Mouse (Mus musculus): Measurements from ENCODE around the gene Klc4. TPM values are rescaled to one million over a fixed set of nuclear protein-coding genes. Genes with fewer than 3 reads are reported as not detected.
A peak's percentile ranks its signal among the peaks of the same experiment; 100 is the strongest.

Gene Klc4
- total and polyA plus RNA-seq, 3 experiments = 5.4 to 9.5 TPM; not detected in 1

- no peak for TF ChIP-seq RAD21 (IDR thresholded peaks at IDR 0.05; ENCODE audit: low read depth, low read length)
- peak; percentile 37; the same call in 1 of the 2 replicates for TF ChIP-seq BHLHE40 (IDR thresholded peaks at IDR 0.05; ENCODE audit: borderline replicate concordance, low read depth, low read length)
- no peak for TF ChIP-seq CHD1 (IDR thresholded peaks at IDR 0.05; ENCODE audit: low read depth, low read length)
- peak; percentile 77 for TF ChIP-seq GABPA (IDR thresholded peaks at IDR 0.05; ENCODE audit: low read depth, low read length)
- no peak for TF ChIP-seq ZKSCAN1 (IDR thresholded peaks at IDR 0.05; ENCODE audit: low read depth, low read length)
Measured at GRCm38 (mm10) chr17:46645561-46646321, at the start of gene Klc4, which contains the start of gene Mrpl2 (continued).

DNA sequence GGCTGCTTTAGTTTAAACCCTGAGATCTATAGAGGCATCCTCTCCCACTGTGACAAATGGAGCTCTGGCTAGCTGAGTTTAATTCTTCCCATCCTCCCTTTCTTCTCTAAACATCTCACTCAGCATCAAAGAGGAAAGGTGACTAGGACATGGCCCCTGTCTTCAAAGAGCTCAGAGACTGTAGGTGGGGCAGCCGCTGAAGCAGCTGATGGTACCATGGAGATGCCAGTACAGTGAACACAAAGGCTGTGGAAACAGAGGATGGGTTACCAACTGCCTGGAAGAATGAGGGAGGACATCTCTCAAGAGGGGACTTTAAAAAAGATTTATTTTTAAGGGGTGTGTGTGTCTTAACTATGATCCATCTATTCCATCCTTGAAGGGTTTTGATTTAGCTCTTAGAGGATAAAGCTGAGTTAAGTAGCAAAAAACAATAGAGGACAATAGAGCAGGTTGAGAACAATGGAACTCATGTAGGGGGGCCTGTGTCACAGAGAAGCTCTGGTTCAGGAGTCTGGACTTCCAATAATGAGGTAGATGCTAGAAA is 48.8 kb upstream of the Klc4 start:
- peaks cover 0 to 1% of the 10 kb centered on the region in 2 experiments; a peak in 1 of 4 replicates for H3K36me3 ChIP-seq (ENCODE audit: control insufficient read depth in 1 of 2, insufficient read depth in 2 of 2, low read length in 2 of 2)
- H3K4me1 ChIP-seq (ENCODE audit: control insufficient read depth in 1 of 2, insufficient read depth in 2 of 2, low read length in 2 of 2) = no peaks in the 10 kb centered on the region
- H3K27ac ChIP-seq (ENCODE audit: control insufficient read depth, low read depth, low read length) = no peak overlapping the region
- TF ChIP-seq TCF12 (IDR thresholded peaks at IDR 0.05; ENCODE audit: low read depth, low read length) (no peak), POLR2A (IDR thresholded peaks at IDR 0.05; ENCODE audit: control insufficient read depth in 1 of 2, insufficient read depth in 1 of 2, low read depth in 1 of 2, low read length in 2 of 2, poor library complexity in 1 of 2) (no peak), ZC3H11A (IDR thresholded peaks at IDR 0.05; ENCODE audit: low read depth, low read length) (no peak), GATA1 (IDR thresholded peaks at IDR 0.05; ENCODE audit: low read depth, low read length) (no peak), JUND (IDR thresholded peaks at IDR 0.05; ENCODE audit: low read depth, low read length) (no peak), NELFE (IDR thresholded peaks at IDR 0.05; ENCODE audit: low read depth, low read length) (no peak), RAD21 (IDR thresholded peaks at IDR 0.05; ENCODE audit: low read depth, low read length) (no peak), GABPA (IDR thresholded peaks at IDR 0.05; ENCODE audit: low read depth, low read length) (no peak), EP300 (IDR thresholded peaks at IDR 0.05; ENCODE audit: low read depth in 1 of 2, low read length in 2 of 2) (no peak), HCFC1 (IDR thresholded peaks at IDR 0.05; ENCODE audit: low read depth, low read length) (no peak), MAX (IDR thresholded peaks at IDR 0.05; ENCODE audit: low read length) (no peak), ZMIZ1 (IDR thresholded peaks at IDR 0.05; ENCODE audit: low read depth, low read length) (no peak), USF2 (IDR thresholded peaks at IDR 0.05; ENCODE audit: borderline replicate concordance in 1 of 2, insufficient read depth in 1 of 2, low read depth in 1 of 2, low read length in 2 of 2) (no peak), MAFK (IDR thresholded peaks at IDR 0.05; ENCODE audit: borderline replicate concordance, low read depth, low read length) (no peak), TBP (IDR thresholded peaks at IDR 0.05; ENCODE audit: low read depth, low read length) (no peak), NRF1 (IDR thresholded peaks at IDR 0.05; ENCODE audit: insufficient read depth, low read depth, low read length, poor library complexity, severe bottlenecking) (no peak)
- H3K27me3 ChIP-seq (ENCODE audit: control insufficient read depth in 1 of 2, insufficient read depth in 2 of 2, low read length in 2 of 2) = no peaks in the 10 kb centered on the region
- H3K9me3 ChIP-seq (replicated peaks; ENCODE audit: insufficient read depth, low read length) = no peaks in the 10 kb centered on the region
- no peak overlapping the region for H3K9ac ChIP-seq (ENCODE audit: control insufficient read depth, low read depth, low read length, poor library complexity, severe bottlenecking)
- no peak overlapping the region for H3K4me3 ChIP-seq (ENCODE audit: control insufficient read depth in 1 of 2, insufficient read depth in 1 of 2, low read depth in 2 of 2, low read length in 2 of 2)
- H3K79me2 ChIP-seq (ENCODE audit: control insufficient read depth, insufficient read depth, low read length, poor library complexity) = no peaks in the 10 kb centered on the region
- no peak for DNase-seq (ENCODE audit: low read depth, low spot score)
